Mouse (Mus musculus) bone marrow macrophage, adult 2 months (primary cell): ENCODE measurements around the gene Clps. TPM values are rescaled to one million over a fixed set of nuclear protein-coding genes. Genes with fewer than 3 reads are reported as not detected.
"Not testable (repeated sequence)": the region's sequence is repeated elsewhere in the genome, so short reads cannot be mapped to it uniquely, and the experiment has no call there.

ENCODE experiments used
- H3K27ac ChIP-seq: 2 replicates; pipeline ENCODE4 v1.5.1; 2012; ENCODE audit warnings: low read depth, low read length; ENCODE audit not compliant: insufficient read depth
- H3K4me1 ChIP-seq: 2 replicates; pipeline ENCODE4 v1.6.1; 2012; ENCODE audit warnings: low read length; ENCODE audit not compliant: control insufficient read depth, insufficient read depth
- H3K4me3 ChIP-seq: 2 replicates; pipeline ENCODE4 v1.5.1; 2012; ENCODE audit warnings: mild to moderate bottlenecking, low read length, moderate library complexity; ENCODE audit not compliant: insufficient read depth
- CTCF ChIP-seq: IDR thresholded peaks from 2 replicates; pipeline ENCODE4 v1.5.1; 2012; ENCODE audit warnings: low read depth, mild to moderate bottlenecking, low read length, moderate library complexity
- POLR2A ChIP-seq: IDR thresholded peaks from 2 replicates; pipeline ENCODE4 v1.6.1; 2012; ENCODE audit warnings: mild to moderate bottlenecking, low read depth, low read length, borderline replicate concordance
- polyA plus RNA-seq: library from polyadenylated mRNA; stranded (reverse); fragments of >200 nt; gene quantifications from 2 replicates; pipeline ENCODE4 v1.2.4, GENCODE M21; 2012; ENCODE audit not compliant: missing spikeins, insufficient read depth, insufficient read length

The Clps gene
- polyA plus RNA-seq, 1 experiment = not detected

DNA sequence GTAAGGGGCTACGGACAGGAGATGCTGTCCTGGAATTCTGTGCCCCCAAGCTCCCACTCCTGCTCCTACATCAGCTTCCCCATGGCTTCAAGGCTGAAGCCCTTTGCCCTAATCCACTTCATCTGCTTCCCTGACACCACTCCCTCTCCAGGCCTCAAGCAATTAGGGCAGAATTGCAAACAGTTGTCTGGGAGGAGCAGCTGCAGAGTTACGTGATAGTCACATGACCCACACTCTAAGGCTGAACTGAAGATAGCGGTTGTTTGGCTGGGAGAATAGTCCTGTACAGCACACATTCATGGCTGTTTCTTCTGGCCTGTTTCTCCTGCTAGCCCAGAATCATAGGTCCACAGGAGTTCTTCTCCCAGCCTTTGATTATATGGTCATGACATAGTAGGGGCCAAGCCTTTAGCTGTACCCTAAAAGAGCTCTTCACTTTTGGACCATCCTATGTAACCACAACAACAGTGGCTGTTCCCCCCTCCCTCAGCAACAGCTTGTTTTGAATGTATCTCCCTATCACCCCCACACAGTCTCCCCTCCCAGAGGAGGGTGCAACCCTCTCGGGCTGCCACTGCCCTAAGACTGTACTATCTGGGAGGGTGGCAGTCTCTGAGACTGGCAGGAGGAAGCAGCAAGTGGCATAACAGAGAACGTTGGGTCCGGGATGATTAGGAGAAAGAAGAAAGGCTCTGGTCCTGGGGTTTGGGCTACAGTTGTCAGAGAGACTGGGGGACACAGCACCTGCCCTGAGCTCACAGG, 3.8 kb downstream of the Clps start:
- no peak for TF ChIP-seq CTCF
- TF ChIP-seq POLR2A = no peak
- H3K4me3 ChIP-seq = no peak overlapping the region

DNA sequence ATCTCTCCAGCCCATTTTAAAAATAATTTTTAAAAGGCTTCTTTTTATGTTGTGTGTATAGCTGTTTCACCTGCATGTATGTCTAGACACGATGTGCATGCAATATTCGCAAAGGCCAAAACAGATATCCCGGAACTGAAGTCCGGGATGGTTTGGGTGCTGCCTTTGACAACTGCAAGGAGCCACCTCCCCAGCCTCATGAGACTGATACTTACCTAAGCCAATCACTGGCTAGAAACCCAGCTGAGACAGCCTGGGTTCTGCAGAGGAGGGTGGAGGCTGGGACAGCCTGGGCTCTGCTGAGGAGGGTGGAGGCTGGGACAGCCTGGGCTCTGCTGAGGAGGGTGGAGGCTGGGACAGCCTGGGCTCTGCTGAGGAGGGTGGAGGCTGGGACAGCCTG, 6.5 kb downstream of the Clps start:
- not testable (repeated sequence) for H3K27ac ChIP-seq, H3K4me1 ChIP-seq, H3K4me3 ChIP-seq

More for the DNA sequence above, 3.8 kb downstream of the Clps start:
- H3K4me1 ChIP-seq = peaks cover 4% of the 10 kb centered on the region
- no peak overlapping the region for H3K27ac ChIP-seq

- Histone ChIP-seq H3K27ac (no peak overlapping the region), H3K4me3 (no peak overlapping the region), H3K4me1 (peaks cover 4% of the 10 kb centered on the region)
- TF ChIP-seq CTCF = peak; percentile 57; the same call in 1 of the 2 replicates
- TF ChIP-seq POLR2A = no peak
Measured at GRCm38 (mm10) chr17:28553040-28553793, 7.3 kb downstream of the Clps start.

GRCm38 (mm10) chr17:28549111-28549510, 11.5 kb downstream of the Clps start, which contains the start of gene Clpsl2:
TSS of gene Clpsl2 (plus strand) at chr17:28549411.
- H3K27ac ChIP-seq = no peak within 1 kb of the TSS
- TF ChIP-seq POLR2A (no peak), CTCF (no peak)
- H3K4me3 ChIP-seq = no peak within 1 kb of the TSS
- H3K4me1 ChIP-seq = no peaks in the 10 kb centered on the region

- no peak for TF ChIP-seq POLR2A
- no peak for TF ChIP-seq CTCF
- Histone ChIP-seq H3K4me1 (no peaks in the 10 kb centered on the region), H3K4me3 (no peak overlapping the region), H3K27ac (no peak overlapping the region)
Measured at GRCm38 (mm10) chr17:28548550-28548949, 12.0 kb downstream of the Clps start.

- Histone ChIP-seq H3K4me1 (no peaks in the 10 kb centered on the region), H3K27ac (no peak overlapping the region), H3K4me3 (no peak overlapping the region)
- TF ChIP-seq POLR2A (no peak), CTCF (no peak)
Measured at GRCm38 (mm10) chr17:28546925-28547324, 13.6 kb downstream of the Clps start.

GRCm38 (mm10) chr17:28537881-28538280, 22.7 kb downstream of the Clps start:
- Histone ChIP-seq H3K27ac (no peak overlapping the region), H3K4me3 (no peak overlapping the region), H3K4me1 (no peaks in the 10 kb centered on the region)
- TF ChIP-seq POLR2A (no peak), CTCF (no peak)

DNA sequence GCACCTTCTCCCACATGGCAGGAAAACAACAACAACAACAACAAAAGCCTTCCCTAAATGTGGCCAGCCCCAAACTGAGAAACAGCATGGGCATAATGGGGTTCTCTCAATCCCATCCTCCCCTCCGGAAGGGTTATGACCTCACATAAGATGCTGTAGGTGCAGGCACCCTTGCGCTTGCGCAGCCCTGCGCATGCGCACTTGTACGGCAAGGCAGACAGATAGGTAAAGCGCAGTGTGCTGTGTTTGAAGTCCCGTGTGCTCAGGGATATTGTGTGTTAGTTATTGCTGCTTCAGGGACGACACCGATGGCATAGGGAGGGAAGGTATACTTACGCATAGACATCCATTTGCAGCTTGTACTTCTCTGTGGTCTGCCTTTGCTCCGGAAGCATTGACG, 27.2 kb downstream of the Clps start:
- Histone ChIP-seq H3K4me3 (no peak overlapping the region), H3K4me1 (0 out of 2 replicates have a peak, but pooled peaks cover under 1% of the 10 kb centered on the region), H3K27ac (no peak overlapping the region)
- TF ChIP-seq POLR2A (no peak), CTCF (no peak)

DNA sequence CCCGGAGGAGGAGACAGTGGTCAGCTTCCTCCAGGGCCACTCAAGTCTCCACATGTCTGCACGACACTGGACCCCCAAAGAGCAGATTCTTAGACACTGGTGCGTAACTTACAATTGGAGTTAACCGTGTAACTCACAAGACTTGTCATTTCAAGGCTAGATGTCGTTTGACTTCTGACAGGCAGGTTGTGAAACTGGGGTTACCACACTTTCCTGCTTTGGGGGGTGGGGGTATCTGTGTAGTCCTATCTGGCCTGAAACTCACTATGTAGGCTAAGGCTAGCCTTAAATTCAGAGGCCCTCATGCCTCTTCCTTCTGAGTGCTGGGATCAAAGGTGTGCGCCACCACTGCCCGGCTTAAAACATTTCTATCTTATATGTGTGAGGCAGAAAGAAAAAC, 28.0 kb downstream of the Clps start:
- Histone ChIP-seq H3K4me3 (no peak overlapping the region), H3K4me1 (peaks cover 5% of the 10 kb centered on the region), H3K27ac (no peak overlapping the region)
- TF ChIP-seq CTCF (no peak), POLR2A (no peak)

DNA sequence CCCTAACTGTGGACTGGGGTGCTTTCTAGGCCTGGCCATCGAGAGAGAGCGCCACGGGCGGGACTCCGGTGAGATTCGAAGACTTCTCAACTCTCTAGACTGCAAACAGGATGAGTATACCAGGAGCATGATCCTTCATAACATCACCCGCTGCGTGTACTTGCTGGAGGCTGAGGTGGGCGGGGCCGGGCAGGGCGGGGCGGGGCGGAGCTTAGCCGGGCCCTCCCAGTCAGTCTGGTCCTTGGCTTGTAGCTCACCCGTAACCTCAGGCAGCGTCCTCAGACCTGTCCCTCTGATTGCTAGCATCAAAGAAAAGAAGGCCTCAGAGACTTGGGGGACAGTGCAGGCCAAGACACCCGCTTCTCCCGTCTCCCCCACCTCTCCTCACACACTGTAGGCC, 28.6 kb downstream of the Clps start:
- Histone ChIP-seq H3K4me1 (peaks cover 11% of the 10 kb centered on the region), H3K4me3 (no peak overlapping the region), H3K27ac (no peak overlapping the region)
- TF ChIP-seq CTCF (no peak), POLR2A (no peak)
